Mouse (Mus musculus) large intestine, adult 2 months (tissue): ENCODE measurements at regions not wholly inside any gene's neighbourhood (a gene's known extent, or its start where the extent isn't known, plus 50 kb on each side); places are given as distances from the start of the nearest gene placed in this dataset.

Source experiments
- DNase-seq: peaks from one replicate; pipeline ENCODE4 v3.0.0-alpha.2; 2012; ENCODE audit warnings: low read depth, low spot score
- WGBS: fragments of 180-500 bp; shearing (Covaris S2); methylation state at CpG from one replicate; pipeline ENCODE4 v1.1.7; 2018; 5-methylcytosine and 5-hydroxymethylcytosine counted together

DNA sequence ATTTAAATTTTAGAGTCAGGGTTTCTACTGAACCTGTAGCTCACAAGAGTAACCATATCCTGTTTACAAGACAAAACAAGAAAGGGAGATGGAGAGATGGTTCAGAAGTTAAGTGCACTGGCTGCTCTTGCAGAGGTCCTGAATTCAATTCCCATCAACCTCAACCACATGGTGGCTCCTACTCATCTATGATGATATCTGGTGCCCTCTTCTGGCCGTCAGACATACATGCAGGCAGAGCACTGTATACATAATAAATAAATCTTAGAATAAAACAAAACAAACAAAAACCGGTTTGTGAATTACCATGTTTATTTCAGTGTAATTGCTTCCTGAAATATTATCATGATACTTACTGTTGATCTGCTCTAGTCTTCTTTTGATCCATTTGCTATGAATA is 845.4 kb downstream of the Pcdh18 start:
- DNase-seq, result no peak
- 48% methylated on average over 2 of the region's 2 CpGs for WGBS

- 86% methylated on average over 3 of the region's 3 CpGs for WGBS
- DNase-seq, result no peak
Observed at GRCm38 (mm10) chr3:48890403-48890802, 866.7 kb downstream of the Pcdh18 start.

GRCm38 (mm10) chr3:48887885-48888284 is 869.2 kb downstream of the Pcdh18 start:
- no peak for DNase-seq
- 20% methylated on average over 4 of the region's 4 CpGs for WGBS

DNA sequence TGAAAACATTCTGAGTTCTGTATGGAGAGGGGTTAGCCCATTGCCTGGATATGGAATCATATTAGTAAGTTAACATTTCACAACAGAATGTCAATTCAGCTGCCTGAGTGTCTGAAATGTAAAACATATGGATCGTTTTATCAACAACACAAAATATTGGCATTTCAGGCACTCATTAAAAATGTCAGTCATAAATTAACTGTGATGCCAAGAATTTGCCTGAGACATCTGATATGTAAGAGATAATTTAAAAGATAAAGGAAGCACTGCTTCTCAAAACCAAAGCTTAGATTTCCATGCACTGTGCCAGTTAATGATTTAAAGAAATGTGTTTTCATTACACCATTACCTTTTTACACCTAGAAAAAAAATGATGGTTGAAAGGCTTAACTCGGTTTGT is 887.6 kb downstream of the Pcdh18 start:
- WGBS, result 46% methylated on average over 2 of the region's 2 CpGs
- no peak for DNase-seq

GRCm38 (mm10) chr3:48846049-48846653 is 911.0 kb downstream of the Pcdh18 start:
- DNase-seq, result peak; percentile 29
- WGBS, result 16% methylated on average over 6 of the region's 6 CpGs

- DNase-seq, result no peak
- WGBS, result 48% methylated on average over 3 of the region's 3 CpGs
Observed at GRCm38 (mm10) chr3:48840692-48841091, 916.4 kb downstream of the Pcdh18 start.

DNA sequence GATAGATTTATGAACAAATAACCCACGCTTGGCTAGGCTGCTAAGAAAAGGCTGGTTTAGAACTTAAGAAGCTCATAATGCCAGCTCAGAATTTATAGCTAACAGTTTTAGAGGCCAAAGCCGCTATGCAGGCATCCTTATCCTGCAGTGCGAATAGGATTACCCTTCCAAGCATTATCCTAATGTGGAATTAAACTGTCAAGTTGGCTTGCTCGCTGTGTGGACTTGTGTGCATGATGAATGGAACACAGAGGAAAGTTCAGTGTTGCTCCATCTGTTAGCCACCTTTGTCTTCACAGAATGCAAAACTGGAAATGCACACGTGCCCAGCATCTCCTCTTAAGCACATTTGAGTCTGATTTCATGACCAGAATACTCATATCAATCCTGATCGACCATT is 933.8 kb downstream of the Pcdh18 start:
- 57% methylated on average over 6 of the region's 6 CpGs for WGBS
- DNase-seq, result no peak

GRCm38 (mm10) chr3:48804398-48804797 is 952.7 kb downstream of the Pcdh18 start:
- WGBS, result 66% methylated on average over 5 of the region's 5 CpGs

DNA sequence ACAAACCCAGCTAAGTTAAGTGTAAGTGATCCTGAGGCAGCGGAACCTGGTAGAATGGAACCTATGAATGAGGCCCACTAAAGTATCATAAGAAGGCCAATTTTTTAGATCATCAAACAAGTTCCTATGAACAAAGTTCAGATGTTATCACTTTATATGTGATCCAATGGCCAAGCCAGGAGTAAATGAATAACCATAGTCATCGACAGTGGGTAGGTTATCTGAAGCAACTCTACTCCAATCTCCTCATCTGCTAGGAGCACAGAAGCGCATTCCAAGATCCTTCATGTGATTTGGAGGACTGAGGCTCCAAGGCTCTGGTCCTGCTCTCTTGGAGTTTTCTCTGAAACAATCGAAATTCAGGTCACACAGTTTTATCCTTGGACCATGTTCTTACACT is 985.4 kb downstream of the Pcdh18 start:
- no peak for DNase-seq
- 36% methylated on average over 4 of the region's 4 CpGs for WGBS

More at GRCm38 (mm10) chr3:48804398-48804797, 952.7 kb downstream of the Pcdh18 start:
- no peak for DNase-seq
